Mouse (Mus musculus) kidney, adult 2 months (tissue): ENCODE data around the gene Gemin7. TPM values are rescaled to one million over a fixed set of nuclear protein-coding genes. Genes with fewer than 3 reads are reported as not detected.
"Not testable (repeated sequence)": the region's sequence is repeated elsewhere in the genome, so short reads cannot be mapped to it uniquely, and the experiment has no call there.

Experiments used
- DNase-seq: peaks from one replicate; pipeline ENCODE4 v3.0.0; 2021
- H3K27ac ChIP-seq: fragments of 200-500 bp; 2 replicates; pipeline ENCODE4 v1.5.1; 2012; ENCODE audit warnings: low read depth, low read length, control low read depth, inconsistent platforms; ENCODE audit not compliant: insufficient read depth
- H3K27me3 ChIP-seq: fragments of 200-500 bp; replicated peaks from 2 replicates; pipeline ENCODE4 v1.6.1; 2012; ENCODE audit warnings: mild to moderate bottlenecking, moderate library complexity, low read length, inconsistent platforms; ENCODE audit not compliant: control insufficient read depth, insufficient read depth
- H3K36me3 ChIP-seq: fragments of 200-500 bp; 2 replicates; pipeline ENCODE4 v1.6.1; 2012; ENCODE audit warnings: mild to moderate bottlenecking, moderate library complexity, low read length, inconsistent platforms; ENCODE audit not compliant: control insufficient read depth, insufficient read depth
- H3K4me1 ChIP-seq: fragments of 200-500 bp; 2 replicates; pipeline ENCODE4 v1.6.1; 2011; ENCODE audit warnings: low read length; ENCODE audit not compliant: control insufficient read depth, insufficient read depth
- H3K4me3 ChIP-seq: fragments of 200-500 bp; 2 replicates; pipeline ENCODE4 v1.5.1; 2011; ENCODE audit warnings: mild to moderate bottlenecking, low read depth, low read length, control low read depth; ENCODE audit not compliant: insufficient read depth
- CTCF ChIP-seq: fragments of 200-500 bp; conservative IDR thresholded peaks from 2 replicates; pipeline ENCODE4 v1.5.1; 2011; ENCODE audit warnings: low read depth, mild to moderate bottlenecking, control low read depth, low read length, moderate library complexity, mixed read lengths; ENCODE audit not compliant: insufficient read depth, insufficient read length
- POLR2A ChIP-seq: fragments of 200-500 bp; IDR thresholded peaks from one replicate; pipeline ENCODE4 v1.6.1; 2011; ENCODE audit warnings: low read depth, low read length, control low read depth
- WGBS: fragments of 180-500 bp; shearing (Covaris S2); methylation state at CpG from one replicate; pipeline ENCODE4 v1.1.7; 2018; 5-methylcytosine and 5-hydroxymethylcytosine counted together
- polyA plus RNA-seq: library from polyadenylated mRNA; depleted of rRNA; stranded (reverse); fragments of >200 nt; gene quantifications from 2 replicates; pipeline ENCODE4 v1.2.3, GENCODE M21; 2012

Gene Gemin7
- polyA plus RNA-seq, 1 experiment: 143 TPM

DNA sequence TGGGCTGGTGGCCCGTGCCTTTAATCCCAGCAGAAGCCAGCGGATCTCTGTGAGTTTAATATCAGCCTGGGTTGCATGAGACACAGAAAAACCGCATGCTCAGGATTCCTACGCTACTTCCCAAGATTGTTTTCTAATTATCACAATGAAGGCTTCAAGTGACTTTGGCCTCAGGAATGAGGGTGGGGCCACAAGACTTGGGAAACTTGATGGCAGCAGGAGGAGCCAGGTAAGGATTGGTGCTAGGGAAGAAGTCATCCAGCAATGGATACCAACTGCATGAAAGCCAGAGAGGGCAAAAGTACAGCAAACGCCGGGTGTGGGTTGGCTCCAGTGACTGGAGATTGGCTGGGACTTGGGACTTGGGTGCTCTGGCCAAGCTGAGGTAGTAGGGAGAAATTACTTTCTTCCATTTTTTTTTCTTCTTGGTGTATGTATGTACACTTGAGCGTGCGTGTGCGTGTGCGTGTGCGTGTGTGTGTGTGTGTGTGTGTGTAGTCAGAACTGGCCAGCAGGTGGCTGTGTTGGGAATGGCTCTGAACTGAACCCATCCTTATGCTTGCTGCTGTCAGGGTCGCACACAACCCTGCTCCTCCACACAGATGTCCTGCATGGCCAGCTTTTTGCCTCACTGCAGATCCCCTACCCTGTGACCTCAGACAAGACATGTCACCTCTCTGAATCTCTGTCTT is 32.4 kb upstream of the Gemin7 start:
- Histone ChIP-seq H3K4me3 (no peak overlapping the region), H3K4me1 (no peaks in the 10 kb centered on the region), H3K27ac (no peak overlapping the region), H3K36me3 (peaks cover 1% of the 10 kb centered on the region; the same call in 1 of the 2 replicates), H3K27me3 (no peaks in the 10 kb centered on the region)
- DNase-seq: peak; percentile 57
- TF ChIP-seq POLR2A: no peak
- TF ChIP-seq CTCF: no peak
- WGBS: 87% methylated on average over 12 of the region's 12 CpGs

DNA sequence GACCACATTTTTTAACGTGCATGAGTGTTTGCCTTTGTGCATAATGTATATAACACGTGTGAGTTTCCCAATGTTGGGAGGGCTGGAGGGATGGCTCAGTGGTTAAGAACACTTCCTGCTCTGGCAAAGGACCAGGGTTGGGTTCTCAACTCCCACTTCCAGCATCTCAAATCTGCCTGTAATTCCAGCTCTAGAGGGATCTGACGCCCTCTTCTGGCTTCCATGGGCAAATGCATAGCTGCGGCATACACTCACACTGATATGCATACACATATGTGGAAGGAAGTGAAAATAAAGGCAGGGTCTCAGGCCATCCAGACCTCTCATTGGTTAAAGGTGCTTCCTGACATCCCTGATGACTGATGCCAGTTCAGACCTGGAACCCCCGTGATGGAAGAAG is 29.9 kb upstream of the Gemin7 start:
- H3K27me3 ChIP-seq: no peaks in the 10 kb centered on the region
- peaks cover 3% of the 10 kb centered on the region; the same call in 1 of the 2 replicates for H3K4me1 ChIP-seq
- peaks cover 1% of the 10 kb centered on the region; the same call in 1 of the 2 replicates for H3K36me3 ChIP-seq
- no peak for TF ChIP-seq POLR2A
- TF ChIP-seq CTCF: no peak
- 87% methylated on average over 5 of the region's 5 CpGs for WGBS
- H3K27ac ChIP-seq: no peak overlapping the region
- H3K4me3 ChIP-seq: no peak overlapping the region
- DNase-seq: no peak

DNA sequence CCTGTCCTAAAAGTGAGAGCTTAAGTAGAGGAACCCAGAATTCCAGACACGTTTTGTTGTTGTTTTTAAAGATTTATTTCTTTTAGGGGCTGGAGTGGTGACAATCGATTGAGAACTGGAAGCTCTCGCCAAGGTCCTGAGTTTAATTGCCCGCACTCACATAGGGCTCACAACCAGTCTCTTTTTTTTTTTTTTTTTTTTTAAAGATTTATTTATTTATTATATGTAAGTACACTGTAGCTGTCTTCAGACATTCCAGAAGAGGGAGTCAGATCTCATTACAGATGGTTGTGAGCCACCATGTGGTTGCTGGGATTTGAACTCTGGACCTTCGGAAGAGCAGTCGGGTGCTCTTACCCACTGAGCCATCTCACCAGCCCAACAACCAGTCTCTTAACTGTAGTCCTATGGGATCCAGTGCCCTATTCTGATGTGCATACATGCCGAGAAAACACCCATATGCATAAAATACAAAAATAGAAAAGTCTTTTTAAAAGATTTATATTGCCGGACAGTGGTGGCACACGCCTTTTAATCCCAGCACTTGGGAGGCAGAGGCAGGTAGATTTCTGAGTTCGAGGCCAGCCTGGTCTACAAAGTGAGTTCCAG is 27.3 kb upstream of the Gemin7 start:
- H3K27me3 ChIP-seq, DNase-seq, H3K27ac ChIP-seq, H3K36me3 ChIP-seq, H3K4me1 ChIP-seq: not testable (repeated sequence)
- H3K4me3 ChIP-seq: peak overlapping the region; percentile 93; the same call in 1 of the 2 replicates
- WGBS: 46% methylated on average over 10 of the region's 10 CpGs

DNA sequence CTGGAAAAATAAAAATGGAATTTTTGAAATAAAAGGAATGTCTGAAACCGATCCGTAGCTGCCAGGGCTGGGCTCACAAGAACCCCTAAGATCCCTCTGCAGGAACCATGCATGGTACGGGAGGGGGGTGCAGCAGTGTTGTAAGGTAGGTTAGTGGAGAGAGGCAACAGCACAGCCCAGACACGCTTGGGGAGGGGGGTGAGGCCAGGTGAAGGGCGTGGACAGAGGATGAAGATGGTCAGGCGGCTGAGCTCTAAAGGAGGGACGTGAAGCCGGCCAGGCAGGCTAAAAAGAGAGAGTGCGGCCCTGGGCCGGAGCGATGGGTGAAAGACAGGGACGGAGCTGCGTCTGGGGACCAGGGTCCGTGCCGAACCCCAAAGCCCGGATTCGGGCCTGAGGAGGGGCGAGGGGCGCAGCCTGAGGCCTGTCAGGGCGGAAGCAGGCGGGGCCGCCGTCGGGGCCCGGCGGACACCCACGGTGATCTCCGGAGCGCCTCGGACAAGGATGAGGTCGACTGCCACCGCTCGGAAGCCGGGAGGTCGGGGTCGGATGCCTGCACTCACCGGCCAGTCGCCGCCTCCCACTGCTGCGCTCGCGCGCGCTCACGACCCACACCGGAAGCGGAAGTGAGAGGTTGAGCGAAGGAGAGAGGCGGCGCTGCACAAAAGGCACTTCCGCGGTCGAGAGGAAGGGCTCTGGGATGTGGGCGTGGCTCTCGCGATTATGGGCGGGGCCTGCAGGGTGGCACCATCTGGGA is 26.6 kb upstream of the Gemin7 start, which contains the start of gene Clasrp:
Gene Clasrp (minus strand): TSS at position 638 of the 757 bp plus-strand sequence.
- no peaks in the 10 kb centered on the region for H3K36me3 ChIP-seq
- peak within 1 kb of the TSS; percentile 93 for H3K4me3 ChIP-seq
- under 1% methylated on average over 57 of the region's 57 CpGs for WGBS
- peak; percentile 98 for DNase-seq
- no peak for TF ChIP-seq CTCF
- peak; percentile 67 for TF ChIP-seq POLR2A
- H3K4me1 ChIP-seq: peaks cover 3% of the 10 kb centered on the region; the same call in 1 of the 2 replicates
- H3K27me3 ChIP-seq: no peaks in the 10 kb centered on the region
- peak within 1 kb of the TSS; percentile 60 for H3K27ac ChIP-seq

DNA sequence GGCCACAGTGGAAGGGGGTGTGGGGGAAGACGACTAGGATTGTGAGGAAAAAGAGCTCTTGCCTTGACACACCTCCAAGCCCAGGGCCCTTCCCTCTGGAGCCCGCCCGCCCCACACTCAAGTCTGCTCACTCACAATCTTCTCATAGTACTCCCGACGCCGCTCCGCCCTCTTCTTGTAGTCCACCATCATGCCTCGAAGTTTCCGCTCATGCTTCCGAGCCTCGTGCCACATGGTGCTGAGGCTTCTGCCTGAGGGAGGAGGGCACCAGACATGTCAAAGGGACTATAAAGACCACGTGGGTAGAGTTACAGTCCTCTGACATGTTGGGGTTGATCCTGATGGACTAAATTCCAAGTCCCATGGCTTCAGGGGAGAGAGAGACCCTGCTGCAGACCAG is 25.7 kb upstream of the Gemin7 start:
- DNase-seq: no peak
- TF ChIP-seq POLR2A (no peak), CTCF (no peak)
- Histone ChIP-seq H3K27me3 (no peaks in the 10 kb centered on the region), H3K4me1 (peaks cover 3% of the 10 kb centered on the region; the same call in 1 of the 2 replicates), H3K36me3 (no peaks in the 10 kb centered on the region), H3K4me3 (no peak overlapping the region), H3K27ac (no peak overlapping the region)
- WGBS: 72% methylated on average over 12 of the region's 12 CpGs

DNA sequence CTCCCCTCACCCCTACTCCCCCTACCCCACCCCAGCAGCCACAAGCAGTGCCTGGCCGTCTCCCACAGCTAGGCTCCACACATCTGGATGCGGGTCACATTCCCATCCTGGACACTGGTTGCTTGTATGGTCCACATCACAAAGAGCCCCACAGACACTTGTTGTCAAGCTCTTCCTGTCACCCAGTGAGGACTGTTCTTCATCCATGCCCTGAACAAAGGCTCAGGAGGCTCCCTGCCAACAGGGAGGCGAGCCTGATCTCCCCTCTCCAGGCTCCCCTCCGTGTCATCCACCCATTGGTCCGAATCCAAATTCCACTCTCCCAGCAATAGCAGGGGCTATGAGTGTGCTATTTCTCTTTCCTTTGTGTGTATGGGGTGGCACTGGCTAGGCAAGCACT is 23.2 kb upstream of the Gemin7 start:
- peaks cover 3% of the 10 kb centered on the region; the same call in 1 of the 2 replicates for H3K4me1 ChIP-seq
- 47% methylated on average over 5 of the region's 5 CpGs for WGBS
- TF ChIP-seq POLR2A (no peak), CTCF (no peak)
- no peaks in the 10 kb centered on the region for H3K36me3 ChIP-seq
- H3K27me3 ChIP-seq: no peaks in the 10 kb centered on the region
- no peak overlapping the region for H3K4me3 ChIP-seq
- DNase-seq: no peak
- no peak overlapping the region for H3K27ac ChIP-seq

DNA sequence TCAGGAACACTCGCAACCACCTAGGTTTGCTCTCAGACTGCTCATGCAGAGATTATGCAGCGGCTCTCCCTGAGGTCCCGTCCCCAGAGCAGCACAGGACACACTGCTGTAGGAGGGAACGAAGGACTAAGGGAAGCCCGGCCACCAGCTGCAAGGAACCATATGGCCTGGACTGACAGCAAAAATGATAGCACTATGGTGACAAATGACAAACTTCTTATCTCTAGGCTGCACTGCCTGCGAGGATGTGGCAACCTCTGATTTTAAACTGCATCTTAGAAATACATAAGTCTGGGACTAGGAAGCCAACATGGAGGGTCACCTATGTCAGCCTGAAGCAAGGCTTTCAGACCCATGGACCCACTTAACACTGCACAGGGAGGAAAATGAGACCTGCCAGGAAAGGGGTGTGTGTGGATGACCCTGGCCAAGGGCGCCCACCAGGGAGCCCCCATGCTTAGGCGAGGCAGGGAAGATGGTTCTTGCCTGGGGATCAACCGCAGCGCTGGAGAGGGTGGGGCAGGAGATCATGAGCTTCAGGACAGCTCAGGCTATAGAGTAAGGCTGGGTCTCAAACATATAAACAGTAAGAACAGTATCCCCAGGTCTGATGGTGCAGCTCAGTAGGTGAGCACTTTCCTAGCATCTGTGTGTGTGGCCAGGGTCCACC is 15.8 kb upstream of the Gemin7 start:
- 90% methylated on average over 10 of the region's 10 CpGs for WGBS
- Histone ChIP-seq H3K27ac (no peak overlapping the region), H3K4me1 (no peaks in the 10 kb centered on the region), H3K4me3 (no peak overlapping the region), H3K27me3 (no peaks in the 10 kb centered on the region), H3K36me3 (peaks cover 2% of the 10 kb centered on the region)
- no peak for DNase-seq
- no peak for TF ChIP-seq POLR2A
- no peak for TF ChIP-seq CTCF
